Mouse (Mus musculus): Measurements from ENCODE around the gene Car11.

- TF ChIP-seq CTCF (IDR thresholded peaks at IDR 0.05; ENCODE audit: low read depth), result no peak
- TF ChIP-seq EP300 (IDR thresholded peaks at IDR 0.05; ENCODE audit: low read depth), result no peak
Observed at GRCm38 (mm10) chr7:45701072-45701471, 1.4 kb downstream of the Car11 start.

All from heart, postnatal 0 days (tissue).